Mouse (Mus musculus): ENCODE results near the gene Tmem168. TPM values are rescaled to one million over a fixed set of nuclear protein-coding genes. Genes with fewer than 3 reads are reported as not detected.

Gene Tmem168
- polyA plus RNA-seq, 1 experiment = 5.0 TPM

DNA sequence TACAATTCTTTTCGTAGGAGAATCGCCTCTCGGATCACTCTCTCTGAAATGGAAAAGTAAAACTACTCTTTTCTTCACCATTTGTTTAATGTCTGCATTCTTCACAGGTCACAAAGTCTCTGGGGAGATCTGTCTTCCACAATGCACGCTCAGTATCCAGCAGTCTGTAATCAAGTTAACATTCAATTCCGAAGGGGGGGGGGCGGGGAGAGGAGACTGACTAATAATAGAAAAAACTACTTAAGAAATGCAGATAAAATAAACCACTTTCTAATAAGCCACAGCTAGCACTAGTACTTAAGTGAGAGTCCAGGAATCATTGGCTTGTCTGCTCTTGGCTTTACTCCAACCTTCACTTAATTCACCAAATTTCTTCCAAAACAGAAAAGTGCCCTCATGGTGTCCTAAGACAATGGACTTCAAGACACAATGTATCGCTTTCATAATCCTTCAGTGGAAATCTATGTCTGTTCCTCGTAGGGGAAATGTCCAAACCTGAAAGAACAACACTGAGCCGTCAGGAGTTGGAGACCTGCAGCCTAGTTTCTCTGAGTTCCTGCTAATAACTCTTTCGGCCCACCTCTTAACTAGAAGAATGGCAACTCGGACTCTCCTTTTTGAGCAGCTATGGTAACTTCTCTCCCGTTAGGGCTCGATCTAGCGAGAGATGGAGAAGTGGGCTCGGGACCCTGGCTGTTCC is 829 bp downstream of the Tmem168 start:
- Histone ChIP-seq H3K4me1 (ENCODE audit: control insufficient read depth, insufficient read depth, low read length) (no peaks in the 10 kb centered on the region; the same call in 1 of the 2 replicates), H3K36me3 (ENCODE audit: control insufficient read depth, insufficient read depth, low read length) (no peaks in the 10 kb centered on the region), H3K4me3 (ENCODE audit: control insufficient read depth, low read depth, low read length) (peak overlapping the region; percentile 97), H3K27ac (ENCODE audit: control insufficient read depth, insufficient read depth, low read depth, low read length) (peak overlapping the region; percentile 96), H3K27me3 (ENCODE audit: control insufficient read depth, insufficient read depth, low read length) (no peaks in the 10 kb centered on the region)
- TF ChIP-seq CTCF (IDR thresholded peaks at IDR 0.05; ENCODE audit: control insufficient read depth, insufficient read depth, insufficient replicate concordance, low read depth, low read length) (no peak), POLR2A (IDR thresholded peaks at IDR 0.05; ENCODE audit: control insufficient read depth, low read depth, low read length) (no peak)

DNA sequence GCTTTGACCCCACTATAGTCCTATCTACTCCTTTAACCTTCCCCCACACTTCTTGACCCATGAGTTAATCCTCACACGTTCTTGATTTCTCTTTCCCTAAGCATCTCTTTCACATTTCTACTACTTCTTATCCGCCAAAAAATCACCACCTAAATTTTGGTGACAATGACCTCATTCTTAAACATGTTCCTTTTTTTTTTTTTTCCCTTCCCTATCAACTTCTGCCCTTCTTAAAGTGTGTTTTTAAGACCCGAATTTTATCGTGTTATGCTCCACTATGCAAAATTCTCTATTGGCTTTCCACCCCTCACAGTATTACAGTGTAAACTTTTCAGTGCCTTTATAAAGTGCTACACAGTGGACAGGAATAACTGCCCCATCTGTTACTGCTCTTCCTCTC is 1.5 kb downstream of the Tmem168 start:
- no peak for TF ChIP-seq POLR2A (IDR thresholded peaks at IDR 0.05; ENCODE audit: control insufficient read depth, low read depth, low read length)
- no peak for TF ChIP-seq CTCF (IDR thresholded peaks at IDR 0.05; ENCODE audit: control insufficient read depth, insufficient read depth, insufficient replicate concordance, low read depth, low read length)
- H3K4me1 ChIP-seq (ENCODE audit: control insufficient read depth, insufficient read depth, low read length) = peaks cover 2% of the 10 kb centered on the region
- no peak overlapping the region for H3K27ac ChIP-seq (ENCODE audit: control insufficient read depth, insufficient read depth, low read depth, low read length)
- no peaks in the 10 kb centered on the region for H3K27me3 ChIP-seq (ENCODE audit: control insufficient read depth, insufficient read depth, low read length)
- H3K4me3 ChIP-seq (ENCODE audit: control insufficient read depth, low read depth, low read length) = no peak overlapping the region
- no peaks in the 10 kb centered on the region for H3K36me3 ChIP-seq (ENCODE audit: control insufficient read depth, insufficient read depth, low read length)

GRCm38 (mm10) chr6:13603134-13603533 is 4.8 kb downstream of the Tmem168 start:
- H3K27ac ChIP-seq (ENCODE audit: control insufficient read depth, insufficient read depth, low read depth, low read length) = no peak overlapping the region
- TF ChIP-seq CTCF (IDR thresholded peaks at IDR 0.05; ENCODE audit: control insufficient read depth, insufficient read depth, insufficient replicate concordance, low read depth, low read length) (no peak), POLR2A (IDR thresholded peaks at IDR 0.05; ENCODE audit: control insufficient read depth, low read depth, low read length) (no peak)
- H3K4me3 ChIP-seq (ENCODE audit: control insufficient read depth, low read depth, low read length) = no peak overlapping the region
- H3K4me1 ChIP-seq (ENCODE audit: control insufficient read depth, insufficient read depth, low read length) = peaks cover 2% of the 10 kb centered on the region
- no peaks in the 10 kb centered on the region for H3K27me3 ChIP-seq (ENCODE audit: control insufficient read depth, insufficient read depth, low read length)
- H3K36me3 ChIP-seq (ENCODE audit: control insufficient read depth, insufficient read depth, low read length) = no peaks in the 10 kb centered on the region

- TF ChIP-seq CTCF (IDR thresholded peaks at IDR 0.05; ENCODE audit: control insufficient read depth, insufficient read depth, insufficient replicate concordance, low read depth, low read length) = no peak
- TF ChIP-seq POLR2A (IDR thresholded peaks at IDR 0.05; ENCODE audit: control insufficient read depth, low read depth, low read length) = no peak
- H3K36me3 ChIP-seq (ENCODE audit: control insufficient read depth, insufficient read depth, low read length) = no peaks in the 10 kb centered on the region
- H3K4me1 ChIP-seq (ENCODE audit: control insufficient read depth, insufficient read depth, low read length) = peaks cover 2% of the 10 kb centered on the region; the same call in 1 of the 2 replicates
- no peak overlapping the region for H3K27ac ChIP-seq (ENCODE audit: control insufficient read depth, insufficient read depth, low read depth, low read length)
- H3K4me3 ChIP-seq (ENCODE audit: control insufficient read depth, low read depth, low read length) = no peak overlapping the region
- no peaks in the 10 kb centered on the region for H3K27me3 ChIP-seq (ENCODE audit: control insufficient read depth, insufficient read depth, low read length)
These were observed 6.3 kb downstream of the Tmem168 start for GRCm38 (mm10) chr6:13601587-13601986.

DNA sequence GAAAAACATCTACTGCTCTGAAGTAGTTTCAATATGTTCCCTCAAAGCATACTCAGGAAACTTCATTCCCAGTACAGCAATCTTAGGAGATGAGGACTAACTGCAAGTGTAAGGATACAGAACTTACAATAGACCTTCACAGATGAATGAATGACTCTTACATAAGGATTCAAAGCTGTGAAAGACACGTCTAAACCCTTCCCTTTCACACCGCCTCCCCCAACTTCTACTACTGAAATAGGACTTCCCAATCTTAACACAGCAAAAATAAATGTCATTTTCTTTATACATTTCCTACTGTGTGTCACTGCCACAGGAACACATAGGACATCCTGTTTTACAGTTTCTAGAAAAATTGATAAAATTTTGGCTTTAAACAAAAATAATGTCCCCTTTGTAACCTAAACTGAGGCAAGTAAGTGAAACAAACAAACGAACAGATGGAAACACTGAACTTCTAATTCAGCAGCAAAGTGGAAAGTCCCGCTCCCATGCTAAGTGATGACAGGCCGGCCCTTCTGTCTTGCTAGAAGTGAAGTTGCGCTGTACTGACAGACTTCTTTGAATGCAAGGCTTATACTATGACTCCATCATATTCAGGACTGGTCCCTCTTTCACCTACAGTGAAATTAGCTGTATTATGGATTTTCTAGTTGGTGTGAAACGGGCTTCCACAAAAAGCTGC is 9.5 kb downstream of the Tmem168 start:
- TF ChIP-seq POLR2A (IDR thresholded peaks at IDR 0.05; ENCODE audit: control insufficient read depth, low read depth, low read length) (no peak), CTCF (IDR thresholded peaks at IDR 0.05; ENCODE audit: control insufficient read depth, insufficient read depth, insufficient replicate concordance, low read depth, low read length) (no peak)
- Histone ChIP-seq H3K27me3 (ENCODE audit: control insufficient read depth, insufficient read depth, low read length) (no peaks in the 10 kb centered on the region), H3K36me3 (ENCODE audit: control insufficient read depth, insufficient read depth, low read length) (no peaks in the 10 kb centered on the region), H3K4me1 (ENCODE audit: control insufficient read depth, insufficient read depth, low read length) (peaks cover 2% of the 10 kb centered on the region; the same call in 1 of the 2 replicates), H3K4me3 (ENCODE audit: control insufficient read depth, low read depth, low read length) (no peak overlapping the region), H3K27ac (ENCODE audit: control insufficient read depth, insufficient read depth, low read depth, low read length) (no peak overlapping the region)

- TF ChIP-seq POLR2A (IDR thresholded peaks at IDR 0.05; ENCODE audit: control insufficient read depth, low read depth, low read length) (no peak), CTCF (IDR thresholded peaks at IDR 0.05; ENCODE audit: control insufficient read depth, insufficient read depth, insufficient replicate concordance, low read depth, low read length) (no peak)
- Histone ChIP-seq H3K27me3 (ENCODE audit: control insufficient read depth, insufficient read depth, low read length) (no peaks in the 10 kb centered on the region), H3K4me1 (ENCODE audit: control insufficient read depth, insufficient read depth, low read length) (no peaks in the 10 kb centered on the region), H3K27ac (ENCODE audit: control insufficient read depth, insufficient read depth, low read depth, low read length) (no peak overlapping the region), H3K4me3 (ENCODE audit: control insufficient read depth, low read depth, low read length) (no peak overlapping the region), H3K36me3 (ENCODE audit: control insufficient read depth, insufficient read depth, low read length) (no peaks in the 10 kb centered on the region; the same call in 1 of the 2 replicates)
These were observed 15.1 kb downstream of the Tmem168 start for GRCm38 (mm10) chr6:13592729-13593345.

GRCm38 (mm10) chr6:13586560-13586959 is 21.3 kb downstream of the Tmem168 start:
- H3K36me3 ChIP-seq (ENCODE audit: control insufficient read depth, insufficient read depth, low read length) = no peaks in the 10 kb centered on the region; the same call in 1 of the 2 replicates
- TF ChIP-seq POLR2A (IDR thresholded peaks at IDR 0.05; ENCODE audit: control insufficient read depth, low read depth, low read length) = no peak
- no peak for TF ChIP-seq CTCF (IDR thresholded peaks at IDR 0.05; ENCODE audit: control insufficient read depth, insufficient read depth, insufficient replicate concordance, low read depth, low read length)
- peaks cover 4% of the 10 kb centered on the region for H3K4me1 ChIP-seq (ENCODE audit: control insufficient read depth, insufficient read depth, low read length)
- peak overlapping the region; percentile 73 for H3K27ac ChIP-seq (ENCODE audit: control insufficient read depth, insufficient read depth, low read depth, low read length)
- H3K27me3 ChIP-seq (ENCODE audit: control insufficient read depth, insufficient read depth, low read length) = no peaks in the 10 kb centered on the region
- H3K4me3 ChIP-seq (ENCODE audit: control insufficient read depth, low read depth, low read length) = no peak overlapping the region

All from testis, adult 2 months (tissue).